Mouse (Mus musculus): ENCODE measurements around the gene Brsk2. TPM values are rescaled to one million over a fixed set of nuclear protein-coding genes. Genes with fewer than 3 reads are reported as not detected.

Gene Brsk2
- not detected for total RNA-seq (2023)

DNA sequence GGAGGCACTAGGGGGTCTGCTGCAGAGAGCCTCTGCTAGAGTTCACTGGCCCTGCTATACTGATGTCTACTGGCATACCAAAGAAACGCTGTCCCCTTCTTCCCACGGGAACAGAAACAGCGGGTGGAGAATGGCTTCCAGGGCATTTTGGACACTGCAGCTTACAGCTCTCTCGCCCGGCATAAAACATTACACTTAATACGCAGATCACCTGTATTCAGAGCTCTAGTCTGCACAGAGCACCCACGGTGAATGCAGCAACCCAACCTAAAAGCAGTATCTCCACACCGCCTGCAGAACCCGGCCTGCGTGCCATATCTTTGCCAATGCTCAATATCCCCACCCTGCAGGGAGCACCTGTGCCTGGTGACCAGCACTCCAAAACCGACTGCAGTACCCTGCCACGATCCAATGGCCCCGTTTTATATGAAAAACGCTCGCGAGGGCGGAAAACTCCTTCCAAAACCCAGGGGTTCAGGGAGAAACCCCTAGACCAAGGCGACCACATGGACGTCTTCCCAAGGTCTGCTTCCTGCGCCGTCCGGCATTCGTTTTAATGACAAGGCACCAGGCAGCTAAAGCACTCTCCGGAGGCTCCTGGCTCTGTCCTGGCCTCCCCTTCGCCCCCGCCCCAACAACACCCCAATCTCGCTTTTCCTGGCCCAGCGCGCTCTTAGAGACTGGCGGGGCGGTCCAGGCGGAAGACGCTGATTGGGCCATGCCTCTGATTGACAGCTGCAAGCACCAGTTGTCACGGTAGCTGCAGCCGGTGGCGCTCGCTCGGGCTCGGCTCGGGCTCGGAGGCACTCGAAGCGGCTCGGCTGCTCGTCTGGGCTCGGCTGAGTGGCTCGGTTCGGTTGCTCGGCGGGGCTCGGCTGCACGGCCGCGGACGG is at the start of gene Brsk2:
Gene Brsk2, plus strand, starts transcription at position 846 of the 893 bp plus-strand sequence.

DNA sequence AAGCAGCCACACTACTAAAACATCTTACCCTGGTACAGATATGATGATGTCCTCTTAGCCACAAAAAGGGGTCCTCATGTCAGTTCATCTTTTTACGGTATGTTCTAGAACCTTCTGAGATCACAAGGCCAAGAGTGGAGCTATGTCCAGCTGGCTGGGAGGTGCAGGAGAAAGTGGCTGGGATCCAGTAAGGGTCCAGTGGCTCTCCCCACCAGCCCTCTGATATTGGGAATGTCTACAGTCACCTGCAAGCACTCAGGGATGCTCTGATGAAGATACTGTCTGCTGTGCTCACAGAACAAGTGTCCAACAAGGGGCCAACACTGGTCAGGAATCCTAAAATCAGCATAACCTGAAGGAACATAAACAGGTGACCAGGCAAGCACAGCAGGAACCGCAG is 31.1 kb upstream of the Brsk2 start, which contains the start of gene Tollip:
Gene Tollip, minus strand, starts transcription at position 101 of the 400 bp plus-strand sequence.

Other genes with a start within 250 kb of the Brsk2 start
- 0.06 TPM for gene Muc5ac, start 160.8 kb upstream of the Brsk2 start, total RNA-seq (2023)
- gene Muc5b, start 110.7 kb upstream of the Brsk2 start, total RNA-seq (2023) = not detected
- 73.4 TPM for gene Tollip, start 31.2 kb upstream of the Brsk2 start, total RNA-seq (2023)
- gene Mob2, start 111.3 kb downstream of the Brsk2 start, total RNA-seq (2023) = 82.7 TPM
- 7.7 TPM for gene Dusp8, start 146.1 kb downstream of the Brsk2 start, total RNA-seq (2023)
- not detected for gene Gm45618, start 171.0 kb downstream of the Brsk2 start, total RNA-seq (2023)
- gene Gm39115, start 186.3 kb downstream of the Brsk2 start, total RNA-seq (2023) = not detected
- gene Gm45337, start 194.9 kb downstream of the Brsk2 start, total RNA-seq (2023) = not detected
- gene Gm29735, start 207.4 kb downstream of the Brsk2 start, total RNA-seq (2023) = not detected
- gene Gm4553, start 216.0 kb downstream of the Brsk2 start, total RNA-seq (2023) = not detected
- not detected for gene Krtap5-2, start 226.3 kb downstream of the Brsk2 start, total RNA-seq (2023)
- not detected for gene Gm10153, start 240.6 kb downstream of the Brsk2 start, total RNA-seq (2023)

Measured in CD4-positive naive resting alpha-beta T cell, adult 76 days (primary cell).